Mouse (Mus musculus): ENCODE data around the gene Hes5.
A peak's percentile ranks its signal among the peaks of the same experiment; 100 is the strongest.

Gene Hes5

DNA sequence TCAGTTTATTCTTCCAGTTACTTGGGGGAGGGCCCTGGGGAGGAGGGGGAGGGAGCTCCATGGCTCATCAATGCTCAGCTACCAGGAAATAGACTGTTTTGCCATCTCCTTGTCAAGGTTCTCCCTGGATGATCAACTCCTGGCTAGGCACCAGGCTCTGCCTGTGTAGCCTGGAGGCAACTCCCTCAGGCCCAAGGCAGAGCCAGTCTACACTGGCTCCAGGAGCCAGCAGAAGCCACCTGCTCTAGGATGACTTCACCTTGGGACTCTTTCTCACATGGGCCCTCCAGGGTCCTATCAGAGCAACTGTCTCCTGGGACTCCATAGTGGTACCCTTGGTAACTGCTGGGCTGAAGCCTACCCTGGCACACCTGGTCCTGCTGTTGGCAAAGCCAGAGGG, 47.4 kb downstream of the Hes5 start:
- DNase-seq (ENCODE audit: extremely low read depth, insufficient read length, low spot score), result no peak

DNA sequence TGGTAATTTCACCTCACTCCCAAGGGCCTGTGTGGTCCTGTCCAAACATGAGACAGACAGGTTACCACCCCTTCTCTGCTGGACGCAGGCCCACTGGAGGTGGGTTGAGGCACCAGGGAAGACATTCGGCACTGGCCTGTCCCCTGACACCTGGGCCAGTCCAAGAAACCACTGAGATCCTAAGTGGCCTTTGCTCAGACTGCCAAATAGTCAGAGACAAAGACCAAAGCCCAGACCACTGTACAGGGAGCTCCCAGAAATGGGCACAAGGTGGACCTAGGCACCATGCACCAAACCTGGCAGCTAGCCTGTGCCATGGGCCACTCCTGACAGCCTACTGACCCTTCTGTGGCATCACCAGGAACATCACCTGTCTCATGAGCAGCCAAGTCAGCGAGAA, 48.5 kb downstream of the Hes5 start:
- DNase-seq (ENCODE audit: extremely low read depth, insufficient read length, low spot score), result no peak

DNA sequence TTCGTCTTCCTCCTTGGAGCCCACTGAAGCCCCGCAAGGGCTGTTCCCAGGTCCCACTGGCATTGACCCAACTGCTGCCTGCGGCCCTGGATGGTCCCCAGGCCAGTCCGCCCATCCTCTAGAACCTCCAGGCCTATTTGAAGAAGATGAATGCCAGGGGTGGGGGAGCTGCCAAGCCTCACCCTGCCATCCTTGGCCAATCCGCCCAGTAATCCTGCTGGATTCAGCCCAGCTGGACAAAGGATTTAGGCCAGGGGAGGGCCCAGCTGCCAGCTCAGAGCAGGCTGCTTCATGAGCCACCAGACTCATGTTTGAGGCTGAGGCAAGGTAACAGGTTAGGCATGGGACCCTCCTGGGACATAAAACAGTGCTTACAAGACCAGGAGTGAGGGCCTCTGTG, 50.1 kb downstream of the Hes5 start:
- DNase-seq (ENCODE audit: extremely low read depth, insufficient read length, low spot score), result peak; percentile 21

DNA sequence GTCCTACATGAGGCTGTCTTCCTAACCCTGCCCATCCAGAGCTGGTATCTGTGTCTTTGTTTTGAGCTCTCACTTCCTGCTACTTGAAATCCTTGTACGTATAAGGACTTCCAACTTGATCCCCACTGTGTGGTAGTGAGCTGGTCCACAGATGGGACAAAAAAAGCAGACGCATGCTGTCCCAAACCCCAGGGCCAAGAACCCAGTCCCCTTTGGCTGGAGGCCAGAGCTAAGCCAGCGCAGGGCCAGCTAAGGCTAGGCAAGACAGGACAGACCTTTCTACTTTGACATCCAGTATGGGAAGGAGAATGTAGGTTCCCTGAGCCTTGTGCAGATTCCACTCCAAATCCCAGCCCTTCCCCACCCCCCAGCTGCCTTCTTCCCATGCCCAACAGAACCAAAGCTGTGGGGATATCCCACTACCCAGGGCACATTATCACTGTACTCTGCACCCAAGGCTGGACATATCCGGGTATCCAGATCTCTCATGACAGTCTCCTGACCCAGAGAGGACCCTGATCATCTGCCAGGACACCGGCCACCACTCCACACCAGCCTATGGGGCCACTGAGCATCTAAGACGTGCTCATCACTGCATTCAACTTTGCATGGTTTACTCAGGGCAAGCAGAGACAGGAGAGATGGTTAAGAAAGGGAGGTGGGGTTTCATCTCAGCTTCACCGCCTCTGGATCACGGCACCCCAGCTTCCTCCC, 50.7 kb downstream of the Hes5 start:
- no peak for DNase-seq (ENCODE audit: extremely low read depth, insufficient read length, low spot score)

Measured in 3134 (cell line).